Mouse (Mus musculus): ENCODE measurements around the gene Lhx9. TPM values are rescaled to one million over a fixed set of nuclear protein-coding genes. Genes with fewer than 3 reads are reported as not detected.

Gene Lhx9
- polyA plus RNA-seq, 1 experiment from 2014 or later, result 4.1 TPM

Other genes starting within 250 kb of the Lhx9 start
- 13.8 and 14.5 TPM in 2 replicates for gene Nek7, start 228.4 kb downstream of the Lhx9 start, polyA plus RNA-seq (2015; fragmentation: Nextera tagmentation; extraction: Ambion mirVana)
- 30.7 and 31.0 TPM in 2 replicates for gene 2310009B15Rik, start 8.3 kb upstream of the Lhx9 start, polyA plus RNA-seq (2015; fragmentation: Nextera tagmentation; extraction: Ambion mirVana)
- 8.0 and 9.6 TPM in 2 replicates for gene Dennd1b, start 114.9 kb upstream of the Lhx9 start, polyA plus RNA-seq (2015; fragmentation: Nextera tagmentation; extraction: Ambion mirVana)

Data from neural tube, embryonic 13.5 days (tissue).